Mouse (Mus musculus): ENCODE results near the gene Vmo1. TPM values are rescaled to one million over a fixed set of nuclear protein-coding genes. Genes with fewer than 3 reads are reported as not detected.

Gene Vmo1
- total RNA-seq (2023), result not detected

GRCm38 (mm10) chr11:70514288-70514687 is at the start of gene Vmo1:
Vmo1 (minus strand) TSS chr11:70514616.

GRCm38 (mm10) chr11:70562287-70562994 is 48.0 kb upstream of the Vmo1 start, which contains the start of gene Mink1:
Mink1 (plus strand) TSS chr11:70562881.

GRCm38 (mm10) chr11:70539877-70540587 is 25.6 kb upstream of the Vmo1 start, which contains the start of gene Pld2:
Pld2 (plus strand) TSS chr11:70540064.

GRCm38 (mm10) chr11:70532839-70533238 is 18.4 kb upstream of the Vmo1 start, which contains the start of gene Gm40193:
Gm40193 (minus strand) TSS chr11:70532939.

GRCm38 (mm10) chr11:70525184-70525678 is 10.8 kb upstream of the Vmo1 start, which contains the start of gene Psmb6:
Psmb6 (plus strand) TSS chr11:70525367.

GRCm38 (mm10) chr11:70518923-70519322 is 4.5 kb upstream of the Vmo1 start, which contains the start of gene Gltpd2:
Gltpd2 (plus strand) TSS chr11:70519196.

GRCm38 (mm10) chr11:70504970-70505369 is 9.4 kb downstream of the Vmo1 start, which contains the start of gene Tm4sf5:
Tm4sf5 (plus strand) TSS chr11:70505244.

Other genes starting within 250 kb of the Vmo1 start
- under 1 TPM; 0.35 to 0.62 TPM for gene Alox12e, start 192.0 kb downstream of the Vmo1 start, total RNA-seq (2023)
- gene Alox15, start 162.6 kb downstream of the Vmo1 start, total RNA-seq (2023), result 10 to 100 TPM in 1 of 2 experiments, 1 to 10 TPM in 1; 6.2 to 13.0 TPM
- gene Pelp1, start 104.6 kb downstream of the Vmo1 start, total RNA-seq (2023), result 10 to 100 TPM; 15.8 to 16.2 TPM
- gene Arrb2, start 82.0 kb downstream of the Vmo1 start, total RNA-seq (2023), result 100 to 1,000 TPM; 841 to 909 TPM
- 10 to 100 TPM; 23.3 to 28.4 TPM for gene Med11, start 62.7 kb downstream of the Vmo1 start, total RNA-seq (2023)
- under 1 TPM; 0.16 to 0.44 TPM for gene Zmynd15, start 55.2 kb downstream of the Vmo1 start, total RNA-seq (2023)
- 1 to 10 TPM; 1.5 to 1.9 TPM for gene Cxcl16, start 54.6 kb downstream of the Vmo1 start, total RNA-seq (2023)
- not detected for gene Tm4sf5, start 9.4 kb downstream of the Vmo1 start, total RNA-seq (2023)
- not detected for gene Gltpd2, start 4.6 kb upstream of the Vmo1 start, total RNA-seq (2023)
- gene Psmb6, start 10.8 kb upstream of the Vmo1 start, total RNA-seq (2023), result 10 to 100 TPM; 91.6 to 92.5 TPM
- not detected for gene Gm40193, start 18.3 kb upstream of the Vmo1 start, total RNA-seq (2023)
- 1 to 10 TPM; 2.3 to 4.0 TPM for gene Pld2, start 25.4 kb upstream of the Vmo1 start, total RNA-seq (2023)
- gene Mink1, start 48.3 kb upstream of the Vmo1 start, total RNA-seq (2023), result 10 to 100 TPM; 31.6 to 35.9 TPM
- not detected for gene 4930544D05Rik, start 101.2 kb upstream of the Vmo1 start, total RNA-seq (2023)
- gene Chrne, start 104.6 kb upstream of the Vmo1 start, total RNA-seq (2023), result not detected
- gene Gp1ba, start 124.5 kb upstream of the Vmo1 start, total RNA-seq (2023), result 1 to 10 TPM; 1.1 to 1.3 TPM
- gene Rnf167, start 132.6 kb upstream of the Vmo1 start, total RNA-seq (2023), result 100 to 1,000 TPM; 141 to 154 TPM
- gene Slc25a11, start 132.9 kb upstream of the Vmo1 start, total RNA-seq (2023), result 10 to 100 TPM; 80.5 to 86.2 TPM
- 1,000 to 10,000 TPM; 2,042 to 2,066 TPM for gene Pfn1, start 140.0 kb upstream of the Vmo1 start, total RNA-seq (2023)
- gene Eno3, start 142.6 kb upstream of the Vmo1 start, total RNA-seq (2023), result 10 to 100 TPM in 1 of 2 experiments, 1 to 10 TPM in 1; 7.2 to 10.3 TPM
- 10 to 100 TPM; 34.2 to 42.2 TPM for gene Spag7, start 154.8 kb upstream of the Vmo1 start, total RNA-seq (2023)
- 10 to 100 TPM; 57.3 to 61.5 TPM for gene Camta2, start 173.5 kb upstream of the Vmo1 start, total RNA-seq (2023)
- not detected for gene Inca1, start 185.5 kb upstream of the Vmo1 start, total RNA-seq (2023)
- 10 to 100 TPM; 26.3 to 33.0 TPM for gene Kif1c, start 185.9 kb upstream of the Vmo1 start, total RNA-seq (2023)
- under 1 TPM; 0.77 to 0.89 TPM for gene Zfp3, start 249.6 kb upstream of the Vmo1 start, total RNA-seq (2023)